Mouse (Mus musculus) common myeloid progenitor, adult 5-6 weeks (primary cell): ENCODE data around the gene Cenpf. TPM values are rescaled to one million over a fixed set of nuclear protein-coding genes. Genes with fewer than 3 reads are reported as not detected.
A peak's percentile ranks its signal among the peaks of the same experiment; 100 is the strongest.

Experiments used
- ATAC-seq: replicated peaks from 2 replicates; pipeline ENCODE4 v1.8.0; 2016; ENCODE audit warnings: low read depth, mild to moderate bottlenecking, moderate TSS enrichment, inconsistent platforms; ENCODE audit not compliant: poor library complexity, severe bottlenecking
- total RNA-seq: library from RNA; stranded (forward); fragments of 200-1000, 187-1606 nt; gene quantifications from 2 replicates; pipeline ENCODE4 v1.2.3, GENCODE M21; 2017

Cenpf gene
- total RNA-seq, 1 experiment from 2014 or later, result 83.6 TPM

DNA sequence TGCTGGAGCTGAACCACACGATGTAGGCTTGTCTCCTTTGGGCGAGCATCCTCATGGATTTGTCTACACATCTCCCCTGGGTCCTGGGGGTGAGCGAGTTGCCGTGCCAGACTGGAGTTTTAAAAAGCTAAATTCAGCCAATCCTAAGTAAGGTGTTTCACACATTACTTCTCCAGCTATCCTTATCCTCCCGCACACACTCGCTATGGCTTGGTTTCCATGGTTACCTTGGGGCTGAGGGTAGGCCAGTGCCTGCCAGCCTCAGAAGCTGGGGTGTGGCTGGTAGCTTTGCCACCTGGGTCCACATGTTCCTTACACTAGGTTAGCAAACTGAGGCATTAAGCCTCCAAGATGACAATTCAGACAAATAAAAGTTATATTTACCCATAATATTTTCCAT is 48.3 kb downstream of the Cenpf start:
- no peak for ATAC-seq

- no peak for ATAC-seq
Observed at GRCm38 (mm10) chr1:189633791-189634190, 54.1 kb downstream of the Cenpf start.

- ATAC-seq, result no peak
Observed at GRCm38 (mm10) chr1:189631906-189632675, 55.8 kb downstream of the Cenpf start.

DNA sequence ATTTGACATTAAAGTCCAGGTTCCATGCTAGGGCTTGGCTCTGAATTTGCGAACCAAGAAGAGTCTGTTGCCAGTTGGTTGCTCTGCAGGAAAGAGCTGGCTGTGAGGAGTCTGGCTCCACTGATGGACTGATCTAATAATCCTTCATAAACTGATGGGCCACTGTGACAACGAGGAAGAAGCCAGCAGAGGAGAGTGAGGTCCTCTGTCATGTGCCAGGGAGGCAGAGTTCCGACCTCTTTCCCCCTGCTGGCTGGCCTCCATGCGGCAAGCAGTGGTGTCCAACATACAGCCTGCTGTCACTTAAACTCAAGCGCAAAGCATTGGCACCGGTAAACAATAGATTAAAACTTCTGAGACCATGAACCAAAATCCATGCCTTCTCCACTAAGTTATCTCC is 57.9 kb downstream of the Cenpf start:
- no peak for ATAC-seq

DNA sequence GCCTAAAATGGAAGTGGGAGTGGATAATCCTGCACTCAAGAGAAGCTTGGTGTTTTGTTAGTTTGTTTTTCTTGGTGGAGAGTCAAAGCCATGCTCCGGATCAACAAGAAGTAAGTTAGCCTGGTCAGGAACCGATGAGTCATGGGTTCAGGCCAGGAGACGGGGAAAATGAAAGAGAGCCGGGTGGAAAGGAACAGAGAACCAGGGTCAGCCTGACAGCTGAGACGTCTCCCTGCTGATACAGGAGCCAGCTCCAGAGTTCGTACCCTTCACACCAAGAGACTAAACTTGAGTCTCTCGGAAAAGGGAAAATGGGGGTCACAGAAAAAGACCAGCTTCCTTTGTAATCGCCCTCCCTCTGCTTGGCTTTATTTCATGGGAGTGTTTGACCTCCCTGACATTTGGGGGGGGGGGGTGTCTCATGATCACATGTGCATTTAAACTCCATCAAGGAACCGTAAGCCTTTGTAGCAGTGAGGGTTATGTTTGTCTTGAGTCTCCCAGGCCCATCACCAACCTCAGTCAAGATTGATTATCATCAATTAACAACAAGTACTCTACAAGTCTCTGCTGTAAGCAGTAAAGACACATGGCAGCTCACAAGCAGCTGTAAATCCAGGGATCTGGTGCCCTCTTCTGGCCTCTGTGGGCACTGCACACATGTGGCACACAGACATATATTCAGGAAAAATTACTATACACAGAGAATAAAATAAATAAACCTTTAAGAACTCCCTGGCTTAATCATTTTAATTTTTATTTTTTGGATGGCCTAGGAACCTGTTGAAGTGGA is 59.7 kb downstream of the Cenpf start:
- ATAC-seq, result peak; percentile 71

GRCm38 (mm10) chr1:189624756-189625155 is 63.1 kb downstream of the Cenpf start:
- ATAC-seq, result no peak

DNA sequence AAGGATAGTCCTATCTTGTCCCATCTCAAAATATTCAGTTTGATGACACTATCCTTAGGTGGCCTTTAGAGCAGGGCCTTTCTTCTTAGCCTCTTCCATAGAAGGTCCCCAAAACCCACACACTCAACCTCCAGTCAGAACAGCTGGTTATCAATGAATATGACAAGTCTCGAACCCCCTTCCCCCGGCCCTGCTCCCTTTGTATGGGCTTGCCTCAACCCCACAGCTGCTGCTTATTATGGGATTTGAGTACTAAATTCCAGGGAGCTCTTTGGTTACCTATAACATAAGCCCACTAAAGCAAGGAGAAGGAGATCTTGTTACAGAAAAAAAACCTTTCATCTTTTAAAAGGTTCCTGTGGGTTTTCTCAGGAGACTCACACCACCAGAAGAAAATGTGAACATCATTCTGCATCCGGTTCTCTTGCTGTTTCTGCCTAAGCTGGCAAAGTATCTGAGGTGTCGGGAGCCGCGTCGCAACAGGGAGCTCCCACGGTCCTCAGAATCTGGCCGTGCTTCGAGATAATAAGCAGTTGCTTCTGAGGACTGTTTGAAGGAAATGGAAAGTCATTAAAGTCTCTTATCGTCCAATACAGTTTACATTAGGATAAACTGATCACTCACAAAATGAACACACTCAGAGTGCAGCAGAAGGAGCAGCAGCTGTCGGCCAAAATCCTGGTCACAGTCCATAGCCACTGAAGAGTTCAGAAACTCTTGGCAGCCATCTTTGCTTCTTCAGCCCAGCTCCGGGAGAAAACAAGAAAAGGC is 68.7 kb downstream of the Cenpf start:
- no peak for ATAC-seq

DNA sequence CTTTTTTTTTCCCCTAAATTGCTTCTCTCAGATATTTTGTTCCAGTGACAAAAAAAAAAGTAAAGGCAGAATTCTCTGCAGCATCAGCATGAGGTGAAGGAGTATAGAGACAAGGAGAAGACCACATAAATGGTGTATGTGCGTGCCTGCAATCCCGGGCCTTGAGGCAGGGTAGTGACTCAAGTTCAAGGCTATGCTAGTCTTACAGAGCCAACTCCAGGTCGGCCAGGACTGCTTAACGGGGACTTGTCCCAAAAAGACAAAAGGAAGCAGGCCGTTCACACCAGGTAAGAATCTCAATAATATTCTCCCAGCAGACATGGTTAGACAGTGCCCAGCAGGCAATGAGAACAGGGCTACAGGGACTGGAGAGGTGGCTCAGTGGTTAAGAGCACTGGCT is 70.5 kb downstream of the Cenpf start:
- no peak for ATAC-seq

DNA sequence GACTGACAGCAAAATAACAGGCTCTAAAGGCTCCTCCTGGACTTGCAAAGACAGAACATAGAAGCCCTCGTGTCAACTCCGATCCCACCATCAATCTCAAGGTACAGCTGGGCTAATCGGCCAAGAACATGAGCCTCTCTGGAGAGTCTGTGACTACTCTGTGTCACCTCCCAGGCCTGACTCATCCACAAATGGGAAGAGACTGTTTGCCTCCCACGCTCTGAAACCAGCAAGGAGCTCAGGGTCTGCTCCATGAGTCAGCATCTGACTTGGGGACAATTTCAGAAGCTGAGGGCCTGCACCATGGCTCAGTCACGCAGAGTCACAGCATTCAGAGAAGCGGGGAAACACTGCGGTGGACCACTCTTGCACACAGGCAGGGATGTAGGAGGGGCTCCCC is 72.6 kb downstream of the Cenpf start:
- no peak for ATAC-seq

- no peak for ATAC-seq
Observed at GRCm38 (mm10) chr1:189613076-189613475, 74.8 kb downstream of the Cenpf start.

DNA sequence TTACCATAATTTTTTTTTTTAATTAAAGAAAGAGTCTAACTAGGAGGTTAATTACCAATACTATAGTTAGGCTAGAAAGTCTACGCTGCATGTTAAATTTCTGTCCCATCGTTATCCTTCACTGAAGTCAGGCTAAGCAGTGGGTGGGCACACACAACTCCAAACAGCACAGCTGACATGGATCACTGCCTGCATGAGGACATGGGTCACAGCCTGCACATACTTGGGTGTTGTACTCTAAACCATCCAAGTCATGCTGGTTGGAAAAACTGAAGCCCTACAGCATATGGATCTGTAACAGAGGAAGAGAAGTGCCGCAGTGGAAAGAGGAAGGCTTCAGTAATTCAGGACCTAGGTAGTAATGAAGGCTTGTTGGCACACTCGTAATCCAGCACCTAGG is 76.1 kb downstream of the Cenpf start:
- no peak for ATAC-seq

DNA sequence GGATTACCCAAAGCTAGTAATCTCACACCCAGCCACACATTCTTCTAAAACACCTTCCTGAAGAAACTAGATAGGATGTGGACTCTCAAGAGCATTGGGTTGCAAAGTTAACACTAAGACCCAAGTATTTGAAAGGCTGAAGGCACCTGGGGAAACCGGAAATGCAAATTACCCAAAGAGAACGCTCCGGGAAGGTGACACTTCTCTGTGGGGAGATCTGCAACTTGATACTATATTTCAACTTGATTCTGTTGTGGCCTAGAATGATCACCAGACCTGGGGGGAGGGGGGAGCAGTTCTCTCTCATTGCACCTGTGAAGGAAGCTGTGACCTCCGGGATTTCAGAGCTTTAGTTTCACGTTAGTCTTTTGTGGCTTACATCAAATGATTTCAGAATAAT is 79.2 kb downstream of the Cenpf start:
- ATAC-seq, result no peak

DNA sequence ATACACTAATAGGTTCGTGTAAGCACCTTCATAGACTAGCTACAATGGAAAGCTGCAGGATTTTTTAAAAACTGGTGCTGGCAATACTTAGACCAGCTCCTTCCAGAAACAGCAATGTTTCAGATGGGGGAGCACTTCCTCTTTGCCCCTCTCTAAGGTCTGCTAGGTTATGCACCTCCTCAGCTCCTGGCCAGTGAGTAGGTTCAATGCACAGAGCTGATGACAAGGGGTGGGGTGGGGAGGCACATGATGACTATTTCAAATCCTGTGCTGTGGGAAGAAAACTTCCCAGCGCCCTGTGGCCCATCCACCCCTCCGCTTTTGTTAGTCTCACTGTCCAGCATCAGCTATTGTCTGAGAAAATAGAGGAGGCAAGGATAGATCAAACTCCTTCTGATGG is 79.8 kb downstream of the Cenpf start:
- no peak for ATAC-seq

DNA sequence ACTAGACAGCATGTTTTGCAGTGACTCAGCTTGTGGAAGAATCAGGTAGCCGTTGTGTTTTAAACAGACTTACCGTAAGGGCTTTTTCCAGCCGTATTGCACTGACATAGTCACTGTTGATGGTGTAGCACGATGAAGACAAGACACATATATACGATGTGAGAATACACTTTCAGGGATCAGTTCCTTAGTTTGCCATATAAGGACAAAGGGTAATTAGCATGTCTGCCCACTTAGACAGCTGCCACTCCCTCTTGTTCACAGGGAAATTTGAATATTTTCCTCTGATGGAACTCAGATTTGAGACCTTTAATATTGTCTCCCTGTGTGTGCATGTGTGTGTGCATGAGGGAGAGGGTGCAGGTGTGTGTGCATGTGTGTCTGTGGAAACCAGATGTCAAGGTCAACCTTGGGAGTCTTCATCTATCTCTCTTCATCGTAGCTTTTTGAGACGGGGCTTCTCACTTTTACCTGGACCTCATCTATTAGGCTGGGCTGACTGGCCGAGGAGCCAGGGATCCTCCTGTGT is 82.2 kb downstream of the Cenpf start:
- ATAC-seq, result no peak

GRCm38 (mm10) chr1:189597096-189597495 is 90.8 kb downstream of the Cenpf start:
- ATAC-seq, result no peak

Other genes starting within 250 kb of the Cenpf start
- gene Ptpn14, start 40.2 kb upstream of the Cenpf start, total RNA-seq, result 2.0 and 2.3 TPM in 2 replicates
- 125 and 146 TPM in 2 replicates for gene Smyd2, start 234.3 kb upstream of the Cenpf start, total RNA-seq